Mouse (Mus musculus) forebrain, embryonic 14.5 days (tissue): ENCODE data around the gene Hoxa10. TPM values are rescaled to one million over a fixed set of nuclear protein-coding genes. Genes with fewer than 3 reads are reported as not detected.

Experiments used
- ATAC-seq: fragments of 200-750 bp; cut with Nextera tagmentation; 2 replicates; pipeline ENCODE4 v1.8.0; 2017; ENCODE audit warnings: mild to moderate bottlenecking, moderate library complexity
- DNase-seq: peaks from one replicate; pipeline ENCODE4 v3.0.0-alpha.2; 2015; ENCODE audit warnings: low spot score
- H3K27ac ChIP-seq: fragments of 300-500 bp; sonication (generic); 2 replicates; pipeline ENCODE4 v1.5.1; 2014; ENCODE audit warnings: low read depth, mild to moderate bottlenecking, control low read depth, low read length, moderate library complexity
- H3K27me3 ChIP-seq: fragments of 300-500 bp; sonication (generic); replicated peaks from 2 replicates; pipeline ENCODE4 v1.6.1; 2014; ENCODE audit warnings: low read length, control low read depth, mixed read lengths; ENCODE audit not compliant: control insufficient read depth, insufficient read depth
- H3K36me3 ChIP-seq: fragments of 300-500 bp; sonication (generic); 2 replicates; pipeline ENCODE4 v1.6.1; 2014; ENCODE audit warnings: low read length, control low read depth; ENCODE audit not compliant: control insufficient read depth, insufficient read depth
- H3K4me1 ChIP-seq: fragments of 300-500 bp; sonication (generic); 2 replicates; pipeline ENCODE4 v1.6.1; 2014; ENCODE audit warnings: antibody characterized with exemption, low read length, control low read depth; ENCODE audit not compliant: control insufficient read depth, insufficient read depth
- H3K4me2 ChIP-seq: fragments of 300-500 bp; sonication (generic); 2 replicates; pipeline ENCODE4 v1.6.1; 2014; ENCODE audit warnings: mild to moderate bottlenecking, control low read depth, low read length
- H3K4me3 ChIP-seq: fragments of 300-500 bp; sonication (generic); 2 replicates; pipeline ENCODE4 v1.5.1; 2014; ENCODE audit warnings: low read depth, low read length, control low read depth
- H3K9ac ChIP-seq: fragments of 300-500 bp; sonication (generic); 2 replicates; pipeline ENCODE4 v1.6.1; 2014; ENCODE audit warnings: mild to moderate bottlenecking, low read length, control low read depth, moderate library complexity
- H3K9me3 ChIP-seq: fragments of 300-500 bp; sonication (generic); replicated peaks from 2 replicates; pipeline ENCODE4 v1.6.1; 2016; ENCODE audit warnings: low read length, control low read depth, mixed read lengths; ENCODE audit not compliant: control insufficient read depth
- WGBS: fragments of 180-500 bp; shearing (Covaris S2); extraction: QIAGEN DNeasy Blood & Tissue Kit; methylation state at CpG from one replicate; pipeline ENCODE4 v1.1.7; 2014; 5-methylcytosine and 5-hydroxymethylcytosine counted together
- polyA plus RNA-seq: library from polyadenylated mRNA; unstranded; fragments of >200 nt; fragmentation: Nextera tagmentation; extraction: Ambion mirVana; gene quantifications from 2 replicates; pipeline ENCODE4 v1.2.1, GENCODE M21; 2014

Gene Hoxa10
- polyA plus RNA-seq, 1 experiment from 2014 or later, result not detected

DNA sequence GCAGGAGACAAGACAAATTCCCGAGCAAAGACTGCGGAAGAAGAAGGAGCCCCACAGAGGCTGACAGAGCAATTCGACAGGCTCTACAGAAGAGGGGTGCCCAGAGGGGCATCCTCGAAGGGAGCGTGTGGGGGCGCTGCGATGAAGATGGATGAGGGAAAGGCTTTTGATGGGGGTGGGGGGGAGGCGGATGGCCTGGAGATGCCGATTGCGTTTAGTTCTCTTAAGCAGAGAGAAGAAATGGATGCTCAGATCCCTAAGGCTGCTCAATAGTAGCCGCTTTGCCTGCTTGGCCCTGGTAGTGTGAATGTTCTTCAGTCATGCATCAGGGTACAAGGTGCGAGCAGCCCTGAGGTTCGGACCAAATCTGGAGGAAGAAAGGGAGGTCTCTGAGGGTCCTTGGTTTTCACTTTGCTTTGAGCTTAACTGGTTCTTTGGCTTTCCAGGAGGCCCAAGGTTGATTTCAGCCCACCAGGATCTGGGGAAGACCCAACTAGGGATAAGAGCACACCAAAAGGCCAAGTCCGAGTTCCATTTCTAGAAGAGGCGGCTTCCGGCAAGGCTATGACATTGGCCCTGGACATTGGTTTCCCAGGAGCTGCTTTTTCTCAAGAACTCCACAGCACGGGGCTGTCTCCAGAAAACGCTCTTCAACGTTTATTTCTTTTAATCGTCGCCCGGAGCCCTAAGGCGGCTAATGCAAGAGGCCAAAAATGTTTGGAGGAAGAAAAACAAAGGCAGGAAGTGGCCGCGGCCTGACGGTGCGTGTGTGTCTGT lies 8.2 kb upstream of the Hoxa10 start:
- no peak for ATAC-seq
- Histone ChIP-seq H3K27me3 (peaks cover 98% of the 10 kb centered on the region), H3K36me3 (no peaks in the 10 kb centered on the region), H3K9ac (no peak overlapping the region), H3K9me3 (no peaks in the 10 kb centered on the region), H3K4me1 (no peaks in the 10 kb centered on the region), H3K4me3 (no peak overlapping the region), H3K27ac (no peak overlapping the region), H3K4me2 (no peak overlapping the region)
- under 1% methylated on average over 27 of the region's 27 CpGs for WGBS
- no peak for DNase-seq

DNA sequence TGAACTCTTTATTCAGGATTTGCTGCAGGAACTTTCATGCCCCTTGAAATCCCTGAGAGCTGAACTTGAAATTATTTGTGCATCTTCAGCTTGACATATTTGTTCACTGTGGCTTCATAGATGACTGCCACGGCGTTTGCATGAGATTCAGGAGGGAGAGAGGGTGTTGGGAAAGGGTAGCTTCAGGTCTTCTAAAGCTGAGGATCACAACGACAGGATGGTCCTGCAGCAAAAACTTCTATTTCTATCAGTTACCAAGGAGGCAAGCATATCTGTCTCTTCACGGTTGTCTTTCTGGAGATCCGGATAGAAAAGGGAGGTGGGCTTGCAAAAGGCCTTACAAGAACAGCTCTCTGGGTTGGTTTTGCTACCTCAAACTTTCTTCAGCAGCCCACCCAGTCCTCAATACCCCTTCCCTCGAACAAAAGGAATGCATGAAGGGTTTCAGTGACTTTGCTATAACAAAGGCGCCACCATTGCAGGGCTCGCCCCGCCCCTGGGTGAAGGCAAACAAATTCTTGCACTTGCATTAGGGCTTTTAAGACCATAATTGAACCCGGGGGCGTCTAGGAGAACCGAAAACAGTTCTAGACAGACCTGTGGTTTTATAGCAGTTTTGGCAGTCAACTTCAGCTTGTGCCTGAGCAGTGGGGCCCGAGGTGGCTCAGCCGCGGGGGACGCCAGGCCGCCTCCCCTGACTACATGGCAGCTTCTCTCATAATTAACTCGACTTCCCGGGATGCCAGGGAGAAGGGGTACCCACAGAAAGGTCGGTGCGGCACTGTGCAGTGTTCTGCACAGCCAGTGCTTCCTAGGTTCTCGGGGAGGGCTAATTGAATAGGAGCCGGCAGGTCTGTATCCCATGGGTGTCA lies 7.3 kb upstream of the Hoxa10 start:
- H3K9me3 ChIP-seq, result no peaks in the 10 kb centered on the region
- H3K27me3 ChIP-seq, result peaks cover 98% of the 10 kb centered on the region
- H3K27ac ChIP-seq, result no peak overlapping the region
- no peak overlapping the region for H3K4me3 ChIP-seq
- DNase-seq (no peak), ATAC-seq (no peak)
- WGBS, result 1% methylated on average over 23 of the region's 23 CpGs
- H3K9ac ChIP-seq, result no peak overlapping the region
- H3K4me2 ChIP-seq, result no peak overlapping the region
- H3K4me1 ChIP-seq, result no peaks in the 10 kb centered on the region
- no peaks in the 10 kb centered on the region for H3K36me3 ChIP-seq

DNA sequence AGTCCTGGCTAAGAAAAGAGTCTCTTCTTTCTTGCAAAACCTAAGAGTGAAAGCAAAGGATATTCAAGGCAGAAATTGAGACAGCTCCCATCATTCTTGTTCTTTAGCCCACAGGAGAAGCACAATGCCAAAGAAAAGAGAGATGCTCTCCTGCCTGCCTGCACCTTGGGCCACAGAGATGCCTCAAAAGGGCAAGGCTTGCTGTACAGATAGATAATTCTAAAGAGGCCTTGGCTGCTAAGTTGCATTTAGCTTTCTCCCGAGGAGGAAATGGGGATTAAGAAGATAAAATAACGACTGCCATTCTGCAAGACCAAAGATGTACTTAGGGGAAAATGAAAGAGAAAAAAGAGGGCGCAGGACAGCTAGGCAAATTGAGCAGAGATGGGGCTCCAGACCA lies 6.3 kb upstream of the Hoxa10 start:
- ATAC-seq, result no peak
- no peaks in the 10 kb centered on the region for H3K9me3 ChIP-seq
- peaks cover 98% of the 10 kb centered on the region for H3K27me3 ChIP-seq
- no peaks in the 10 kb centered on the region for H3K4me1 ChIP-seq
- no peak overlapping the region for H3K9ac ChIP-seq
- H3K4me3 ChIP-seq, result no peak overlapping the region
- no peak overlapping the region for H3K4me2 ChIP-seq
- no peak for DNase-seq
- H3K36me3 ChIP-seq, result no peaks in the 10 kb centered on the region
- no peak overlapping the region for H3K27ac ChIP-seq
- 4% methylated on average over 3 of the region's 3 CpGs for WGBS

DNA sequence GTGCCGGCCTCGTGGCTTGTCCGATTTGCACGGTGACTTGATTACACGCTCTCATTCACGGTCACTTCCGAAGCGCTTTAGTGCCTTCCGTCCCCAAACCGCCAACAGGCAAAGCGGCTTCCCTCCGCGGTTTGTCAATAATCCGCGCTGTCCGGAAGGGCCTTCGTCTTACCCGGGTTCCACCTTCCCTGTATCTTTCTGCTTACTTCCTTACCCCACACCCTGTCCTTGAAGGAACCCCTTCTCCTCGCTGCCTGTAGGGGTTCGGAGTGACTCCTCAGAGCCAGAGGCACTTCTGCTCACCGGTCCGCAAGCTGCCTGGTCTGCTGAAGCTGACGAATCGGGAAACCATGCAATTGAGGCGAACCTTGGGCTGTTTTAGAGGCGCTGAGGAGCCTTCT lies 5.7 kb upstream of the Hoxa10 start:
- H3K36me3 ChIP-seq, result no peaks in the 10 kb centered on the region
- peaks cover 98% of the 10 kb centered on the region for H3K27me3 ChIP-seq
- H3K4me1 ChIP-seq, result no peaks in the 10 kb centered on the region
- H3K9me3 ChIP-seq, result no peaks in the 10 kb centered on the region
- ATAC-seq, result no peak
- 0% methylated on average over 26 of the region's 26 CpGs for WGBS
- no peak overlapping the region for H3K9ac ChIP-seq
- H3K27ac ChIP-seq, result no peak overlapping the region
- no peak for DNase-seq
- no peak overlapping the region for H3K4me3 ChIP-seq
- H3K4me2 ChIP-seq, result no peak overlapping the region

DNA sequence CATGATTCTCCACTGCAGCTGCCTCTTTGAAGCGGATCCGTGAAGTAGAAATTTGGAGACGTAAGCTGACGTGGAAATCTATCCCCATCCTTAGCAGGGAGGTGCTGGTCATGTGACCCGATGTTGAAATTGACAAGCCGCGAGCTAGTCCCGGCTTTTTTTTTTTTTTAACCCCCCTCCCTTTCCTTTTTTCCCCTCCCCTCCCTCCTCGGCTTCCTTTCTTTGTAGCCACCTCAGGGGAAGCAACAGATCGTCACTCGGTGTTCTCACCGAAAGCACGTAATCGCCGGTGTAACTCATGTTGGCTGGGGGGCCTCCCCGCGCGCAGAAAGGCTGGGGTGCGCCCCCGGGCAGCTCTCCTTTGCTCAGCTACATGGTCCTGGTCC lies 5.1 kb upstream of the Hoxa10 start, which contains the start of gene Hoxa11:
Hoxa11 (minus strand) TSS at position 54 of the 386 bp plus-strand sequence.
- Histone ChIP-seq H3K36me3 (no peaks in the 10 kb centered on the region), H3K9me3 (no peaks in the 10 kb centered on the region), H3K4me1 (no peaks in the 10 kb centered on the region), H3K9ac (no peak within 1 kb of the TSS), H3K4me2 (no peak within 1 kb of the TSS), H3K4me3 (no peak within 1 kb of the TSS), H3K27me3 (peaks cover 98% of the 10 kb centered on the region), H3K27ac (no peak within 1 kb of the TSS)
- ATAC-seq (no peak), DNase-seq (no peak)
- WGBS, result 2% methylated on average over 20 of the region's 20 CpGs

DNA sequence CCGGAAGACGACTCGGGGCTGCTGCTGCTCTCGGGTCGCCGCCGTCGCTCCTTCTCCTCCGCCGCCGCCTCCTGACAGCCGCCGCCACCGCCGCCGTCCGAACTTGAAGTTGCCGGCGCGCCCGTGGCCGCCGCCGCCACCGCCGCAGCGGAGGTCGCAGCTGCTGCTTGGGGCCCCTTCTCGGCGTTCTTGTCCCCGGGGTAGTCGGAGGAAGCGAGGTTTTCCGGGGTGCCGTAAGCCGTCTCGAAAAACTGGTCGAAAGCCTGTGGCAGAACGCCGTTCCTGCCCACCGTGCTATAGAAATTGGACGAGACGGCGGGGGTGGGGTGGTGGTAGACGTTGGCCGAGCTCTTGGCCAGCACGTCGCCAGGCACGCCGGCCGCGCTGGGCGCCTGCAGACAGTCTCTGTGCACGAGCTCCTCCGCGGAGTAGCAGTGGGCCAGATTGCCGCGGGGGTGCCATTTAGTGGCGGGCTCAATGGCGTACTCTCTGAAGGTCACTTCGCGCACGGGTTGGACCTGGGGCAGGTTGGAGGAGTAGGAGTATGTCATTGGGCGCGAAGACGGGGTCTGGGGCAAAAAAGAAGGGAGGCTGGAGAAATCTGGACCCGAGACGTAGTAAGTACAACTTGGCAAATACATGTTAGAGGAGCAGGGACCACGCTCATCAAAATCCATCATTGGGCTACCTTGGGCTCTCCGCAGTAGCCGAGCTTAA lies 4.5 kb upstream of the Hoxa10 start:
- no peak for DNase-seq
- no peaks in the 10 kb centered on the region for H3K4me1 ChIP-seq

GRCm38 (mm10) chr6:52244471-52245039 lies 3.9 kb upstream of the Hoxa10 start:
- no peaks in the 10 kb centered on the region for H3K4me1 ChIP-seq
- no peak for DNase-seq
- no peak overlapping the region for H3K9ac ChIP-seq
- no peaks in the 10 kb centered on the region for H3K9me3 ChIP-seq
- no peaks in the 10 kb centered on the region for H3K36me3 ChIP-seq
- no peak overlapping the region for H3K4me2 ChIP-seq
- no peak for ATAC-seq
- 2% methylated on average over 23 of the region's 23 CpGs for WGBS
- peaks cover 98% of the 10 kb centered on the region for H3K27me3 ChIP-seq
- no peak overlapping the region for H3K4me3 ChIP-seq
- no peak overlapping the region for H3K27ac ChIP-seq

More for the DNA sequence above, 4.5 kb upstream of the Hoxa10 start:
- H3K36me3 ChIP-seq, result no peaks in the 10 kb centered on the region
- H3K4me3 ChIP-seq, result no peak overlapping the region
- no peak overlapping the region for H3K27ac ChIP-seq
- ATAC-seq, result no peak
- peaks cover 98% of the 10 kb centered on the region for H3K27me3 ChIP-seq
- no peak overlapping the region for H3K4me2 ChIP-seq
- no peak overlapping the region for H3K9ac ChIP-seq
- H3K9me3 ChIP-seq, result no peaks in the 10 kb centered on the region
- under 1% methylated on average over 71 of the region's 71 CpGs for WGBS

GRCm38 (mm10) chr6:52243681-52244121 lies 3.0 kb upstream of the Hoxa10 start:
- no peaks in the 10 kb centered on the region for H3K9me3 ChIP-seq

More at GRCm38 (mm10) chr6:52243681-52244121, 3.0 kb upstream of the Hoxa10 start:
- Histone ChIP-seq H3K36me3 (no peaks in the 10 kb centered on the region), H3K9ac (no peak overlapping the region), H3K27me3 (peaks cover 96% of the 10 kb centered on the region), H3K27ac (no peak overlapping the region), H3K4me2 (no peak overlapping the region), H3K4me3 (no peak overlapping the region), H3K4me1 (no peaks in the 10 kb centered on the region)
- no peak for ATAC-seq
- under 1% methylated on average over 12 of the region's 12 CpGs for WGBS
- DNase-seq, result no peak
